Mouse (Mus musculus) testis, adult 2 months (tissue): ENCODE results near the gene Etl4.

Source experiments
- CTCF ChIP-seq: fragments of 200-500 bp; IDR thresholded peaks from 2 replicates; pipeline ENCODE4 v1.5.1; 2012; ENCODE audit warnings: low read depth, mild to moderate bottlenecking, inconsistent platforms, low read length, moderate library complexity; ENCODE audit not compliant: control insufficient read depth, insufficient read depth, insufficient replicate concordance
- POLR2A ChIP-seq: fragments of 200-500 bp; IDR thresholded peaks from 2 replicates; pipeline ENCODE4 v1.6.1; 2012; ENCODE audit warnings: low read depth, mild to moderate bottlenecking, inconsistent platforms, low read length, moderate library complexity; ENCODE audit not compliant: control insufficient read depth

DNA sequence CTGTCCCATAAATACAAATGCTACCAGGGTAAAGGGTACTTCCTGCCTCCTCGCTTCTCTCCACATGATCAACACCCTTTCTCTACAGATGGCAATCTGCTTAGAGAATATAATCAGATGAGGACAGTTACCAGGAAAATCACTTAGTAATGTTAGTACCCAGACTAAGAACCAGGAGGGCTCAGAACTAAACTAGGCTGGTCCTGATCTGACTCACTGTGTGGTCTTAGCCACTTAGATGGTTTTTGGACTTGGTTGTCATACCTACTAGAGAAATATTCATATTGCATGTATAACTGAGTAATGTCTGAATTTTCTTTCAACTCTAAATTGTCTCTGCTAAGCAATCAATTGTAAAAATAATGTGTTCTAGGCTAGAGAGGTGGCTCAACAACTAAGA, 662.4 kb downstream of the Etl4 start:
- TF ChIP-seq POLR2A = no peak
- TF ChIP-seq CTCF = no peak
